Mouse (Mus musculus) spleen, postnatal 0 days (tissue): Measurements from ENCODE around the gene Asb4. TPM values are rescaled to one million over a fixed set of nuclear protein-coding genes. Genes with fewer than 3 reads are reported as not detected.

ENCODE experiments used
- polyA plus RNA-seq: library from polyadenylated mRNA; unstranded; fragments of >200 nt; fragmentation: Nextera tagmentation; extraction: Ambion mirVana; gene quantifications from 2 replicates; pipeline ENCODE4 v1.2.1, GENCODE M21; 2015

Gene Asb4
- polyA plus RNA-seq = 1.7 and 1.9 TPM in 2 replicates

DNA sequence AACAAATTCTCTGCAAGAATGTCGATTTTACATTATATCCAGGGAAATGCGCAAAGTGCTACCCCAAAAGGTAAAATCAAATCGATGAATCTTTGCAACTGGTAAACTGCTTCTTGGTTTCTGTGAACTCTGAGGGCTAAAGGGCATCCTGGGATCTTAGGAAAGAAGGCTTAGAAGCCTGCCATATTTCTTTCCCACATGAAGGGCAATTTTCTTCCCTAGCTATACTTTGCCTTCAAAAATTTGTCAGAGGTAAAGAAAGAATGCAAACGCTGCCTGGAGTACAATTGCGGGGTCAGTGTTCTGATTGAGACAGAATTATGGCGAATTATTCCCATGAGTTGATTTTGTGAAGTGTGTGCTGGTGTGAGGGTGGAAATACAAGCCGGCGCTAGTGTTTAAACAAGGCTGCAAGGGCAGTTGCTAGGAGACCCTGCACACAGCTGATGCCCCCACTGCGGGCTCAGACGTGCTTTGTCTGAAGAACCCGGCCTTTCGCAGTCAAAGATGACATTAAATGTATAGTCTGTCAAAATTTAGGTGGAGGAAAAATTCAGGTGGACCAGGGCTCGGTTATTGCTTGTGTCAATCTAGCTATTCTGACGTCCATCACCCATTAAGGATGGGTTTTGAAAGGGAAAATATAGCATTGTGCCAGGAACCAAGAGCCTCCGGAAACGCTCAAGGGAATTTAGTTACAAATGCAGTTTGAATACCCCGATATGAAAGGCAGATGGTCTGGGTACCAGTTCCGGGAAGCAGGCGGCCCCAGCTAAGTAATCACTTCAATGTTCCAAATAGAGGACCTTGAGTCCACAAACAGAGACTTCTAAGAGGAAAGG lies at the start of gene Asb4:
Gene Asb4 (plus strand): TSS at position 51 of the 842 bp plus-strand sequence.

Other genes starting within 250 kb of the Asb4 start
- 0.20 and 0.23 TPM in 2 replicates for gene Pon1, start 189.4 kb upstream of the Asb4 start, polyA plus RNA-seq
- gene Pon3, start 127.1 kb upstream of the Asb4 start, polyA plus RNA-seq = 9.7 and 9.8 TPM in 2 replicates
- gene Pon2, start 84.9 kb upstream of the Asb4 start, polyA plus RNA-seq = 65.7 and 66.6 TPM in 2 replicates
- gene Pdk4, start 112.9 kb downstream of the Asb4 start, polyA plus RNA-seq = 2.0 and 2.4 TPM in 2 replicates